Mouse (Mus musculus) kidney, postnatal 36 days (tissue): ENCODE results near the gene Slc12a9.
A peak's percentile ranks its signal among the peaks of the same experiment; 100 is the strongest.

Source experiments
- DNase-seq, 2 experiments: peaks; one replicate each; pipeline ENCODE4 v3.0.0; 2021 to 2022; ENCODE audit warnings: mixed read lengths in 2 of 2

The Slc12a9 gene

GRCm38 (mm10) chr5:137333512-137334174 lies at the start of gene Slc12a9:
Gene Slc12a9 (minus strand): TSS chr5:137333597.
- peak; percentile 97 to 98 for DNase-seq

DNA sequence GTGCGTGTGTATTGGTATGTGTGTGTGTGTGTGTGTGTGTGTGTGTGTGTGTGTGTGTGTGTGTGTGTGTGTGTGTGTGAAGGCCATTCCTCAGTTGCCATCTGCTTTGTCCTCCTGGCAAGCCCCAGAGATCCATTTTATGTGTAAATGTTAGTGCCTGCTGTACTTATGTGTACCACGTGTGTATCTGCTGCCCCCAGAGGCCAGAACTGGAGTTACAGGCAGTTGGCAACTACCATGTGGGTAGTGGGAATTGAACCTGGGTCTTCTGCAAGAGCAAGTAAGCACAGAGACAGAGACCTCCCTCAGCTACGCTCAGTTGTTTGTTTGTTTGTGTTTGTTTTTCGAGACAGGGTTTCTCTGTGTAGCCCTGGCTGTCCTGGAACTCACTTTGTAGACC lies 47.8 kb upstream of the Slc12a9 start:
- peak; percentile 76 to 89 for DNase-seq

- no peak for DNase-seq
Observed at GRCm38 (mm10) chr5:137377603-137378002, 44.2 kb upstream of the Slc12a9 start.

- DNase-seq, result peak; percentile 46 to 51
Observed at GRCm38 (mm10) chr5:137377176-137377575, 43.8 kb upstream of the Slc12a9 start.

DNA sequence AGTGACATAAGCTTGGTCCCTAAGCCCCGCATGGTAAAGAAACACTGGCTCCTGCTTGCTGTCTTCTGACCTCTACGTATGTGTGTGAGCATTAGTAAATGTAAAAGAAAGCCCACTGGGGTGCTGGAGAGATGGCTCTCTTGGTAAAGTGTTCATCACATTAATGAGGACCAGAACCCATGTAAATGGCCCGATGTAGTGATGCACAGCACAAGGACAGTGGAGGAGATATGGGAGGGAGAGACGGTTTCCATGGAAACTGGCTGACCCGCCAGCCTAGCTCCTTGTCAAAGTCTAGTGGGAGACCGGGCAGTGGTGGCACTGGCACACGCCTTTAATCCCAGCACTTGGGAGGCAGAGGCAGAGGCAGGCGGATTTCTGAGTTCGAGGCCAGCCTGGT lies 43.3 kb upstream of the Slc12a9 start:
- no peak for DNase-seq

DNA sequence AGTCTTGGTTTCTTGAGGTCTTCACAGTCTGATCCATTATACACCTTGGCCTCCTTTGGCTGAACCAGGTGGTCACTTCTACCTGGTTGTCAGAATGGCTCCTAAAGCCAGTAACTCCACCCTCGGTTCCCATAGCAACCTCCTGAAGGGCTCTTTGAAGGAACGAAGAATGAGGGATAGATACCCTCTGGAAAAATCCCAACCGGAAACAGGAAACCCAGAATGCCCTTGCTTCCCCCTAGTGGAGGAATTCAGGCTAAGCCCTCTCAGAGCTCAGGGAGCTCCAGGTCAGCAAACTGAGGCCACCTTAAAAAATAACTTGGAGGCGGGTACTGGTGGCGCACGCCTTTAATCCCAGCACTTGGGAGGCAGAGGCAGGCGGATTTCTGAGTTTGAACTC lies 42.8 kb upstream of the Slc12a9 start:
- peak; percentile 63 to 66 for DNase-seq

GRCm38 (mm10) chr5:137375627-137376026 lies 42.2 kb upstream of the Slc12a9 start:
- DNase-seq, result peak; percentile 81 to 87

GRCm38 (mm10) chr5:137374521-137375080 lies 41.2 kb upstream of the Slc12a9 start:
- no peak for DNase-seq

- DNase-seq, result no peak
Observed at GRCm38 (mm10) chr5:137373371-137373950, 40.1 kb upstream of the Slc12a9 start.

- DNase-seq, result no peak
Observed at GRCm38 (mm10) chr5:137369665-137370064, 36.3 kb upstream of the Slc12a9 start.

GRCm38 (mm10) chr5:137358382-137358781 lies 25.0 kb upstream of the Slc12a9 start:
- peak in 1 of 2 experiments; percentile 55 for DNase-seq

DNA sequence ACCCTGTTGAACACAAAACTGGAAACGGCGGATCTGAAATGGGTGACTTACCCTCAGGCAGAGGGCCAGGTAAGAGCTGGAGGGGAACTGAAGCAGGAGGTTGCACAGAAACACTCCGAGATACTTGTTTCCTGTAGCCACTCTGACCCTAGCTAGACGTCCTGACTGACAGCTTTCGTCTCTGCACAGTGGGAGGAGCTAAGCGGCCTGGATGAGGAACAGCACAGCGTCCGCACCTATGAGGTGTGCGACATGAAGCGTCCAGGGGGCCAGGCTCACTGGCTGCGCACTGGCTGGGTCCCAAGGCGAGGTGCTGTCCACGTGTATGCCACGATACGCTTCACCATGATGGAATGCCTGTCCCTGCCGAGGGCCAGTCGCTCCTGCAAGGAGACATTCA lies 20.7 kb upstream of the Slc12a9 start:
- DNase-seq, result peak in 1 of 2 experiments; percentile 19

DNA sequence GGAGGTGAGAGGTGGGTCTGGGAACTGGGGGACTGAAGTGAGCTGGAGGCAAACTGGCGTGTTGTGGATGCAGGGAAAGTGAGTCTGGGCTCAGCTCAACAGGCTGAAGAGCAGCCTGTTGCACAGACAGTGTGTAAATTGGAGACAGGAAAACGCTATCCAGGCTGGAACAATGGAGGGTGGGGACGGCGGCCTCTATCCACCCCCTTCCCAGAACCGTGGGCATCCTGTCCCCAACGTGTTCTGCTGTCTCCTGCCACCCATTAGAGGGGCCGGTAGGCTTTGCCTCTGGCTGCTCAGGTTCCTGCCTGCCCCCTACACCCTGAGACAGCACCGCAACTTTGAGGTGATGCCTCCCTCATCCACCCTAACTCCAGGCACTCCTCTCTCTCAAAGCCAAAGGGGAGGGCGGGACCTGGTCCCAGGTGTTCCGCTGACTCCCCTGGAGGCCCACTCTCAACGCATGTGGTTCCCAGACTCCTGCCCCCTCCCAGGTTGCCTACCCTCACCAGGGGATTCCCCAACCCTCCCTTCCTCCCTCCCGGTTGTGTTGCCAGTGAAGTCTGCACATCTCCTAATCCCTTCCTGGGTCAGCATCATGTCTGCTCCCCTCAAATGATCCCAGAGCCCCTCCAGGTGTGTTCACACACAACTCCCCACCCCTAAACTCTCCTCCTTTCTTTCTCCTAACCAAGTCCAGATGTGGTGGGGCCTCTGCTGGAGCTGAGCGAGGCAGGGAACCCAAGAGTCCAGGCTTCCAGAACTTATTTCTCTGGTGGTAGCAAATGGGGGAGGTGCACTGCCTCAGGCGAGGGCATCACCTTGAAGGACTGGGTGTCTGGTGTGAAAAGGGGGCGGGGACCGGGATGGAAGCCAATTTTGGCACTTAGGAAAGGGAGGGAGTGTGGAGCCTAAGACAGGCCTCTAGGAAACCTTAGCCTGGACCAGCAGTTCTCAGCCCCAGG lies 18.9 kb upstream of the Slc12a9 start:
- DNase-seq, result peak; percentile 78 to 86

GRCm38 (mm10) chr5:137351394-137351793 lies 18.0 kb upstream of the Slc12a9 start:
- no peak for DNase-seq

DNA sequence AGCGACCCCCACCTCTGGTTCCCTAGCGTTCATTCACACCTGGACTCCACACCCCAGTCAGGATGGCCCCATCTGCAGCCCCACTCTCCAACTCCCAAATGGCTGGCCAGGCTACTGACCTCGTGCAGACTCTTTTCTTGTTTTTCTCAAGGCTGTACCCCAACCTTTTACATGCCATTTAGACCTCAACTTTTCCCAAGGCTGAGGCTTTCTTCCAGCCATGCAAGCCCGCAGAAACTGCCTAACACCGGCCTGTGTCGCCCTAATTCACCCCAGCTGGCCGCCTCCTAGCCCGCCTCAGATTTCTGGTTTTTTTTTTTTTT lies 17.6 kb upstream of the Slc12a9 start:
- no peak for DNase-seq

DNA sequence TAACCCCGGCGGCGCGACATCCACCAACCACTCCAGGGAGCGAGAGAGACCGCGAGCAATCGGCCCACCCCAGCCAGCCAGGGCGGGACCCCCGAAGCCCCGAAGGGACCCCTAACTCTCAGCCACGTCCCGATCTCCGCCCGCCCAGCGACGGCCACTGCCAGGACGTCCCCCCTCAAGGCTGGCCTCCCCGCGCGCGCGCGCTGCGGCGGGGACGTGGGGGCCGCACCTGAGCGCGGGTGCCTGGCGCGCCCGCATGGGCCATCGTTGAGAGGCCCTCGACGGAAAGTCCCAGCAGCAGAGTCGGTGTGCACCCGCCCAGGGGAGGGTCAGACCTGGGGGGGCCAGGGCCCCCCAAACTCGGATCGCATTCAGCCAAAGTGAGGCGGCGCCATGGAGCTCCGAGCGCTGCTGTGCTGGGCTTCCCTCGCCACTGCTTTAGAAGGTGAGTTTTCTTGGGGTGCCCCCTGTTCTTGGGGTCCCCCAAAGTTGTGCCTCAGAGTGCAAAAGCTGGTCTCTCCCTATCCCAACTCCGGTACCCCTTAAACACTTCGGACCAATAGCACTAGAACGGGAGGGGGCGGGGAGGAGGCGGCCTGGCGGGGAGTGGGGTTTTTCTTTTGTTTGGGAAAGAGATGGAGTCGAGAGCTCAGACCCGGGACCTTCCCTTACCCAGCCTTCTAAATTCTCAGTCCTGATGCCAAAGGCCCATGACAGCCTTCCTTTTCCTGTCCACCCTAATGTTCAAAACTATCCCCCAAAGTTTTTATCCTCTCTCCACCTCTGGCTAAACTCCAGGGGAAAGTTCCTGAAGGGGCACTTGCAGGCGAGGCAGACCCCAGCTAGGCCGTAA lies 17.0 kb upstream of the Slc12a9 start:
- DNase-seq, result no peak

GRCm38 (mm10) chr5:137349384-137350204 lies 16.2 kb upstream of the Slc12a9 start, which contains the start of gene Ephb4:
Gene Ephb4 (plus strand): TSS chr5:137350109.
- DNase-seq, result peak; percentile 98 to 99

GRCm38 (mm10) chr5:137348482-137349383 lies 15.3 kb upstream of the Slc12a9 start:
- peak; percentile 93 to 95 for DNase-seq

DNA sequence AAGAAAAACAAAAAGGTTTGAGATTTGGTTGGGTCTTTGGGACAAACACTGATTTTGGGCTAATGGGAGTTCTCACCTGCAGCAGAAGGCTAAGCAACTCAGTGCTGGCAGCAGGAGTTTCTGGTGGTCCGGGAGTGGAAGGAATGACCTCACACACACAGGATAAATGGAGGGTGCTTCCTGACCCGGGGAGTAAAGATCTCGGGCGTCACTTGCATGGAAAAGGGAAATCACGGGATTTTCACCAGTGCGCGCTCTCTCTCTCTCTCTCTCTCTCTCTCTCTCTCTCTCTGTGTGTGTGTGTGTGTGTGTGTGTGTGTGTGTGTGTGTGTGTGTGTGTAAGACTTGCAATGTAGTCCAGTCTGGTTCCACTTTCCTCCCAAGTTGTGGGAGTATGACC lies 14.5 kb upstream of the Slc12a9 start:
- DNase-seq, result peak; percentile 54 to 62

DNA sequence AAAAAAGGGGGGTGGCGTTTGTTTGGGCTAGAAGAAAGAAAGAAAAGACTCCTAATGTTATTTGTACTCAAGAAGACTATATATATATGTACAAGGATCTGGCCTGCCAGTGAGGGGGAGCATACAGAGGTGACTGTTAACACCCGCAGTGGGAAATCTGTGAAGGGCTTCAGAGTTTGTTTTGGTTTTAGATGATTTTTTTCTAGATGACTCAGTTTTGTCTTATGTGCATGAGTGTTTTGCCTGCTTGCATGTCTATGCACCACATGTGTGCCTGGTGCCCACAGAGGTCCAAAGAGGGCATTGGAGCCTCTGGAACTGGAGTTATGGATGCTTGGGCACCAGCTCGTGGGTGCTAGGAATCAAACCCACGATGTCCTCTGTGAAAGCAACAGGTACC lies 13.6 kb upstream of the Slc12a9 start:
- DNase-seq, result no peak
